Mouse (Mus musculus) left cerebral cortex, postnatal 25 days (tissue): ENCODE measurements around the gene Man1c1. TPM values are rescaled to one million over a fixed set of nuclear protein-coding genes. Genes with fewer than 3 reads are reported as not detected.

Experiments
- DNase-seq, 2 experiments: peaks; one replicate each; pipeline ENCODE4 v3.0.0; 2022; ENCODE audit warnings: low spot score in 2 of 2, mixed read lengths in 1 of 2
- intact Hi-C: fragments of 180-260 bp; cut with DNase I; formaldehyde crosslinking; loops from one replicate; pipeline ENCODE4 v1.15.1; 2025
- total RNA-seq, 2 experiments: library from RNA; stranded (reverse); gene quantifications; 2 replicates each; pipeline ENCODE4 v1.2.3; 2021

Man1c1 gene
- total RNA-seq, 2 experiments from 2014 or later = 42.3 to 42.7 TPM

DNA sequence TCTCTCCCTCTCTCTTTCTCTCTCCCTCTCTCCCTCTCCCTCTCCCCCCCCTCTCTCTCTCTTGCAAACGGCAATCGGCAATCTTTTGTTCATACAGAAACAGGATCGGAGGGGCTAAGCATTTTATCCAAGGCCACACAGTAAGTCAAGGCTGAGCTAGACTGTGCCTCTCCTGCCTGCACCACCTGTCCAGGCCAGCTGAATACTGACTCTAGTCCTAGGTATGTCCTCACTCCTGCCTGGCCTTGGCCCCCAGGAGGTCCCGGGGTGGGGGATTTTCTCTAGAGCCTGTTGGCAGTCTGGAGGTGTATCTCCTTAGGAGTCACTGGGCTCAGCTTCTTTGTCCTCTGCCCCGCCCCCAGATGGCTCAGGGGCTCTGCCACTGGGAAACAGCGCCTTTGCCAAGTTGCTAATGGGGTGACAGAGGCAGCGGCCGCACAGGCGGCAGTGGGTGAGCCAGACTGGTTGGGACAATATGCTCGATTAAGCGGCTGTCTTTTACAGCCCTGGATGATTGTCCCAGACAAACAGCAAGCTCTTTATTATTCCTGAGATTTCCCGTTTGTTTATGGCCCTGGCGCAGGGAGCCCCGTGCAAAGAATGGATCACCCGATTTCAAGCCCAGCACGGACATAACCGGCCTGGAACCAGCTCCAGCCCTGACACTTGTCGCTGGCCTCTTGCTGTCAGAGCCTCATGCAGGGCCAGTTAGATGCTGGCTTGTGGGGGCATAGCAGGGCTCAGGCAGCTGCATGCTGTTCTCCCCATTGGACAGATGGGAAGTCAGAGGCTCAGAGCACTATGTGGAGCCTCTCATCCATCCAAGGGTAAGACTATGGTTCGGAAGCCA lies 136.5 kb downstream of the Man1c1 start:
- intact Hi-C loops = no loop called here
- peak in 1 of 2 experiments; percentile 48 for DNase-seq

DNA sequence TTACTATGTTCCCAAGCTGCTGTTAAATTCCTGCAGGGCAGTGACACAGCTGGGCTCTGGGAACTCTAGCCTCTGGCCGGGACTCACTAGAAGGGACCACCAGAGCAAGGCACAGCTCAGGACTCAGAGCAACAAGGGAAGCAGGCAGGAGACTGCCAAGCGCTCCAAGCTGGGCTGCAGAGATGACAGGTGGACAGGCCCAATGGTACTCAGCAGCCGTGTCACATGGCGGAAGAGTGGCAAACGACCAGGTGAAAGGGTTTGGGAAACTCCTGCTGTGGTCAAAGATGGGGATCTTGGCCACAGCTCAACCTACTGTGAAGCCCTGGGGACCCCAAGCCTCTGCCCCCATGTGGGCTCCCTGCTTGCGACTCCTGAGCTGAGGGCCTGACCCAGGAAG lies 140.0 kb downstream of the Man1c1 start:
- no peak for DNase-seq
- intact Hi-C loops = no loop called here

DNA sequence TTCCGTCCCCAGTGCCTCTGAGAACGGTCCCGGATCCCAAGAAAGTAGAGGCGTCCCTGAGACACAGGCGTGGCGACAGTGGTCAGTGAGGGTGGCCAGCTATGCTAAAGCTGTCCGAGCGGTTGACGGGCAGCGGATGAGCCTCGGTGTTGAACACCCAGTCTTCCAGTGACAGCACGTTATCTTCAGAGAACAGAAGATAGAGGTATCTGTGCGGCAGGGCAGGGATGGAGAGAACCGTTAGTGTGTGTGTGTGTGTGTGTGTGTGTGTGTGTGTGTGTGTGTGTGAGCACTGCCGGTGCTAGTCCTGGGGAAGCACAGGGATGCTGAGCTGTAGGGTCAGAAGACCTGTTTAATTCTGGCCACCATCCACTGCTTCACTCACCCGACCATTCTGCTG lies 140.5 kb downstream of the Man1c1 start:
- intact Hi-C loops = no loop called here
- no peak for DNase-seq

DNA sequence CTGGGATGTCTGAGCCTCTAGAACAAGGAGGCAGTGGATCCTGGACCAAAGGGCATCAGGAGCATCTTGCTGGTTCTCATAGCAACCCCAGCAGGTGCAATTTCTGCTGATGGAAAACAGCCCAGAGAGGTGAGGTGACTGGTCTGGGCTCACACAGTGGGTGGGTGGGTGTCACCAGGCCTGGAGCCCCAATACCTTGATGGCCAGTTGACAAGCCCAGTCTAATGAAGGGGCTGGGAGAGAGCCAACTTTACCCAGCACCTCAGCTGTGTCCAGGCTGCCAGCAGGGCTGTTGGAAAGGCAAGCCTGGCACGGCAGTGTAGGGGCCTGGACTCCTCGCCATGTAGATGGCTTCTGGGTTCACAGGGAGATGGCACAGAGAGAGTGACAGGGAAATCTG lies 142.1 kb downstream of the Man1c1 start:
- no peak for DNase-seq
- intact Hi-C loops = no loop called here

DNA sequence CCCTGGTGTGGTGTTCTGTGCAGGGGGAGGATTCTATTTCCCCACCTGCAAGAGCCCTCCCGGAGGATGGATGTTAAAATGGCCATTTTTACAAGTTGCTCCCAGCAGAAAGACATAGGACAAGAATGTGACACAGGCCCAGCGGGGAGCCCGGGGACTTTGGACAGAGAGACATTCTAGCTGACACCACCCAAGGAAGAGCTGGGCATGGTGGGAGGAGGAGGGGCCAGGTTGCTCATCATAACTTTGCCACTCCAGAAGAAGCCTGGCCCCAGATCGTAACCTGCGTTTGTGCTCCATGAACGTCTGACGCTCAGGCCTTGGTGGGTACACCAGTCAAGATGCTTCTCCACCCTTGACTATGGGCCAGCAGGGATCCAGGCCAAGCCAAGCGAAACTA lies 143.4 kb downstream of the Man1c1 start:
- DNase-seq = no peak
- intact Hi-C loops = no loop called here

GRCm38 (mm10) chr4:134559154-134559553 lies 144.9 kb downstream of the Man1c1 start:
- no peak for DNase-seq
- intact Hi-C loops = no loop called here

DNA sequence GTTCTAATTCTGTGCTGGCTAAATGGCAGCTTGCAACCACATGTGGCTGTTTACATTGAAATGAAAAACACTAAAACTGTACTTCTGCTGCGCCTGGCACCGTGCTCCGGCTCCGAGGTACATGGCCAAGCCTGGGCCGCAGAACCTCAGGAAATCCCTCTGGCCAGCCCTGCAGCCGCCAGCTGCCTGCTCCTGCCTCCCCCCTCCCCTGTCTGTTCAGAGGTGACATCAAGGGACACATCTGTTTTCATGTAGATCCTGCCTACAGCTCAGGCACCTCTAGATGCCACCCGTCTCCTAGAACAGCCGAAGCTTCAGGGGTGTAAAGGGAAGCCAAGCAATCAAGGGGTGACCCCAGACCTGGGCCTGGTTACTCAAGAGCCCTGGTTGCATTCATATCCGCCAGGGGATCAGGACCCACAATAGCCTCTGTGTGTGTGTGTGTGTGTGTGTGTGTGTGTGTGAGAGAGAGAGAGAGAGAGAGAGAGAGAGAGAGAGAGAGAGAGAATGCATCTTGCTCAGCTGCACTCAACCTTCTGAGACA lies 145.4 kb downstream of the Man1c1 start:
- no peak for DNase-seq
- intact Hi-C loops = no loop called here

DNA sequence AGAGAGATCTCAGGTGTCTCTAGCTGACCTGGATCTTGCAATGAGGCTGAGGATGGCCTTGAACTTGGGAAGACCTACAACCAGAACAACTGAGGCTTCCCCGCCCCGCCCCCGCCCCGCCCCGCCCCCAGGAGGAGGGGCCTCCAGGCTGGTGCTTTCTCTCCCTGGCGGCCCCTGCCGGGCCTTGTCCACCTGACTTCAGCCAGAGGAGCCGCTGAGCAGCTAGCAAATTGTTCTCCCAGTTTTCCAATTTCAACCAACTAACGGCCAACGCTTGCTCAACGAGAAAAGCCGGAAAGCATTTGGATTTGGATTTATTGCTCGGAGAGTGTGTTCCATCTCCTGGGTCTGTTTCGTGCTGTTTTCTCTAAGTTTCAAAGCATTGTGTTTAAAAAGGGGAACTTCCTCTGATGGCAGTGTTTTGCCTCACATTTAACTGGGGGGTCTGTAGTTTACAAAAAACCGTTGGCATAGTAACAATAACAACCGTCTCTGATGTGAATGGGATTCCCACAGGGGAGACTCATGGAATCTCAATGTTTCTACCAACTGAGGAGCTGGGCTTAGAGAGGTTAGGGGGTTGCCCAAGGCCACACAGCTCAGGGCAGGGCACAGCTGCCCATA lies 146.4 kb downstream of the Man1c1 start:
- DNase-seq = no peak
- intact Hi-C loops = no loop called here

DNA sequence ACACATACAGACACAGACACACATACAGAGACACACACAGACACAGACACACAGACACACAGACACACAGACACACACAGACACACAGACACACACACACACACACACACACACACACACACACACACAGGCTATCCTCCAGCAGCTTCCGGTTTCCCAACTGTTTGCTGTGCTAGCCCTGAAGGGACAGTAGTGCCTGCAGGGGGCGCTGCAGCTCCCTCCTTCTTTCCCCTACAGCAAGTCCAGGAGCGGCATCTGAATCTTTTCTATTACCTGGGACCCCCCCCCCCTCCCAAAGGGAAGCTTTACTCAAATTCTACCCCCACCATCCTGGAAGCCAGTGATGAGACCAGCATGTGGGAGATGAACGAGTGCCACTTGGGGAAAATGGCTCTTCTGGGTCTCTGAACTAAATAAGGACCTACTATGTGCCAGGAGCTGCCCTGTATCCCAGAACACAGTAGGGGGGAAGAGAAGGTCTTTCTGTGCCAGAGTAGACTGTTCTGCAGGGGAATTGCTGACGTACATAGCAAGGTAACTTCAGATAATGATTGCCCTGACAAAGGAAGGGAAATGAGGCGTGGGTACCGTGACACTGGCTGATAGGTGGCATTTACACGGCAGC lies 148.0 kb downstream of the Man1c1 start:
- peak in 1 of 2 experiments; percentile 36 for DNase-seq
- intact Hi-C loops = no loop called here

DNA sequence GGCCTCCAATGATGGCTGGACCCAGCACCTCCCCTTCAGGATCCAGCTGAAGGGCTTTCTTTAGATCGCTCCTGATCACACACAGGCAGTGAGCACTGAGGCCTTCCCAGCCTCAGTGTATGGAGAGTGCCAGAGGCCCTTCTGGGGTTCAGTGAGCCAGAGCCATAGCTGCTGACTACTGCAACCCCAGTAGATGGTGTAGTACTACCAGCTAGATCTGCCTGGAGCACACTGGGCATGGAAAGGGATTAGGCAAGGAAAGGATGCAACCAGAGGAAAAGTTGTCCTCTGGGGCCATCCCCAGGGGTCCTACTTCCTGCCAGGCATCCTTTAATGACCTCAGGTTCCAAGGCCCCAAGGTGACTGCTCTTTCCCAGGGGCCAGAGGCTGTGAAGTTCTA lies 150.5 kb downstream of the Man1c1 start:
- DNase-seq = no peak
- intact Hi-C loops = loop anchor here (2.0 kb wide), 1 partner anchor 149 kb away; no protein-coding TSS in a partner anchor

DNA sequence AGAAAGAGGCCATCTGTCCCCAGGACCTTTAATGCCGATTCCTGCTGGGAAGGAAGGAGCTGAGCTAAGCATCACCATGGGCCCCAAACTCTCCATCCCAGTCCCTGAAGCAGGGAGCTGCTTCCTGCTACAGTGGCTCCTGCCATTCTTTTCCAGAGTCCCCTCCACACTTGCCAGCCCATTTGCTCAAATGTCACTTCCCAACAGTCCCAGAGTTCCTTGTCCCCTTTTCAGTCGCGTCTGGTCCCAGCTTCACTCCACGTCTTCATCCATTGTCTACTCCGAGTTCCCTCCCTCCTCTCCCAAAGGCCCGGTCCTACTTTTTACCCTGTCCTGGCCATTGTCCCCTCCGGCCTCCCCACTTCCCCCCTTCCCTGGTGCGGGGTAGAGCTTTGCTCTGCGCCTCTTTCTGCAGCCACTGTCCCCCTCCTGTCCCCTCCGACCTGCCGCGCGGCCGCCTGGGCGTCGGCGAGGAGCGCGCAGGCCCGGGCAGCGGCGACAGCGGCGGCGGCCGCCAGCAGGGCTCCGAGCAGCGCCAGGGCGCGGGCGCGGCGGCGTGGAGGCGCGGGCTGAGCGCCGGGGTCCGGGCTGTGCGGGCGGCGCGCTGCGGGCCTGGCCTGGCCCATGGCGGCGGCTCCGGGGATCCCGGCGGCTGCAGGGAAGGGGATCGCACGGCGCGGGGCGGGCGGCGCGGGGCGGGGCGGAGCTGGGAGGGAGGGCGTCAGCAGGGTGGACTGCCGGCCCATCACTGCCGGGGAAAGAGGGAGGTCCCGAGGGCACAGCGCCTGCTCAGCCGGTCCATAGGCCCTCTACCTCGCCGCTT lies 152.4 kb downstream of the Man1c1 start, which contains the start of gene Selenon:
Selenon (minus strand) TSS at position 673 of the 823 bp plus-strand sequence.
- peak; percentile 29 to 43 for DNase-seq
- intact Hi-C loops = loop anchor here (2.0 kb wide), 1 partner anchor 151 kb away; no protein-coding TSS in a partner anchor

DNA sequence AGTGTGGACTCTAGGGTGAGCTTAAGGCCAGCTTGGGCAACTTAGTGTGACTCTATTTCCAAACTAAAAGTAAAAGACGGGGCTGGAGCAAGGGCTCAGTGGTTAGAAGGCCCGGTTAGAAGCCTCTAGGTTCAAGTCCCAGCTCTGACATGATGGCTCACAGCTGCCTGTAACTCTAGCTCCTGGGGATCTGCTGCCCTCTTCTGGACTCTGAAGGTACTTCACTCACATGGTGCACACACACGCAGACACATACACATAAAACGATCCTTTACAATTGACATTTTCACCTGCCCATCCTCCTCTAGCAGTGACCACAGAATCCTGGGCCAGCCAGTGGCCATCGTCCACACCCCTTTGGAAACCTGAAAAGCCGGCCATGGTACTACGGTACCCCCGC lies 154.2 kb downstream of the Man1c1 start:
- intact Hi-C loops = loop anchor here (10.0 kb wide), 2 partner anchors 335 to 365 kb away; partner anchors contain the start of gene Tmem50a

GRCm38 (mm10) chr4:134548169-134548938 lies 155.7 kb downstream of the Man1c1 start:
- intact Hi-C loops = loop anchor here (10.0 kb wide), 2 partner anchors 336 to 366 kb away; partner anchors contain the start of gene Tmem50a
- DNase-seq = peak in 1 of 2 experiments; percentile 50

More for the DNA sequence above, 154.2 kb downstream of the Man1c1 start:
- DNase-seq = no peak

GRCm38 (mm10) chr4:134546814-134547705 lies 157.0 kb downstream of the Man1c1 start:
- DNase-seq = no peak
- intact Hi-C loops = loop anchor here (10.0 kb wide), 2 partner anchors 338 to 368 kb away; partner anchors contain the start of gene Tmem50a

DNA sequence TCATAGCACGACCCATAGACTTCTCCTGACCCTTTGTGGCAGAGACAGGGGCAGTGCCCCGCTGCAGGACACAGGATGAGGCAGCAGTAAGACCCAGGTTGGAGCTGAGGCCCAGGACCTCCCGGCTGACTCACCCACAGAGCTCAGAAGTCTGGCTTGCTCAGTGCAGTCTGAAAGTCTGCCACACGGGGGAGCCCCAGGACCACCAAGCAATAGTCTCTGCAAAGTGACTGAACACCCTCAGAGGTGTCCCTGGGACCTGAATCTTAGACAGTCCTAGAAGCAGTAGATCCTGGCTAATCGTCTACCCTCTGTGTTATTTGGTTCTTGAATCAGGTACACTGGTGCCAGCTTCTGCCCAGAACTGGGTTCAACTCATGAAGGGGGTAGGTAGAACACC lies 160.8 kb downstream of the Man1c1 start:
- peak; percentile 90 to 94 for DNase-seq
- intact Hi-C loops = loop anchor here (1.0 to 10.0 kb wide), 5 partner anchors 160 to 372 kb away; partner anchors contain the start of gene Tmem50a

DNA sequence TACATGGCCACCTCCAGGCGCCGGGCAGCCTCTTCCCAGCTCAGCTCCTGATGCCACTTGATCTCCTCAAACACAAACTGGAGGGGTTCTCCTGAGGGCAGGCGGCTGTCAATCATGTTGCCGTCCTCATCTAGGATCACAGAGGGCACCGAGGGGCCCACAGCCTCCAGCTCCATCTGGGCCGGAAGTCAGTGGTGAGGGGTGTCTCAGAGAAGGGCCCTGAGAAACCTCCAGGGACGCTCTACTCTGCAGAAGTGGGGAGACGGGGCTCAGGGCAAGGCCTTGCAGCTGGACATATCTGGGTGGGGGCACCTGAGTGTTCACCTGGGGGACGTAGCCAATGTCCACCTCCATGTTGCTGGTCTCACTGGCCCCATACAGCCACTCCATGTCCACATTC lies 161.4 kb downstream of the Man1c1 start:
- no peak for DNase-seq
- intact Hi-C loops = loop anchor here (1.0 to 10.0 kb wide), 5 partner anchors 160 to 372 kb away; partner anchors contain the start of gene Tmem50a

- intact Hi-C loops = no loop called here
- DNase-seq = no peak
These were observed 165.0 kb downstream of the Man1c1 start for GRCm38 (mm10) chr4:134538997-134539580.
